ENCODE assay signal across 6 mouse cellular contexts in the genomic region with DNA sequence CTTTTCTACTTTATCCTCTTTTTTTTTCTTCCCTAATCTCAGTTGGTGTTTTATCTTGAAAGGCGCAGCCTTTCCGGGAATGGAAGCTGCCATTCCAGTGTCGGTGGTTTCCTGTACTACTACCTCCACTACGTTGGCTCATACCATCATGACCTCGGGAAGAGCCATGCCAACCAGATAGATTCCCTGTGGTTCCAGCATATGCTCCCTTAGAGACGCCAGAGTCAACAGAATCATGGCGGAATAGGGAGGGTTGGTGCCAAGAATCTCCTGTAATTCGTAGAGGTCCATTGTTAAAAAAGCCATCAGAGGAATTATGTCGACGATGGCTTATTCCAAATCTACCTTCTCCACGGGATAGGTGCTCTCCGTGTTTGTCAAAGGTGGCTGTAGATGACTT.
DNase-seq lines count a peak whose midpoint lies in the region; ATAC-seq and TF ChIP-seq lines count a peak whose summit lies in the region.
"Not testable (repeated sequence)": the region's sequence is repeated elsewhere in the genome, so short reads cannot be mapped to it uniquely, and the experiment has no call there.

No protein-coding gene starts in this region.

- H3K27me3 ChIP-seq in cerebellum, adult 2 months (ENCODE audit: control insufficient read depth, insufficient read depth, low read length): not testable (repeated sequence)

- WGBS in cerebellum, adult 2 months: 21% methylated on average over 12 of the region's 12 CpGs

- not testable (repeated sequence) for H3K4me3 ChIP-seq in cerebellum, adult 2 months (replicated peaks; ENCODE audit: insufficient read depth, low read depth, low read length)

- TF ChIP-seq POLR2A in cerebellum, adult 2 months (IDR thresholded peaks at IDR 0.05; ENCODE audit: borderline replicate concordance, insufficient read depth, low read length): not testable (repeated sequence)

- not testable (repeated sequence) for H3K4me1 ChIP-seq in cerebellum, adult 2 months (ENCODE audit: control insufficient read depth, insufficient read depth, low read length)

- ATAC-seq in cerebellum, adult (ENCODE audit: insufficient number of reproducible peaks, low FRiP score, low TSS enrichment): peak; percentile 100

- H3K27ac ChIP-seq in cerebellum, adult 2 months (ENCODE audit: insufficient read depth, low read length): peak overlapping the region; percentile 38; the same call in 1 of the 2 replicates

- not testable (repeated sequence) for TF ChIP-seq CTCF in cerebellum, adult 2 months (IDR thresholded peaks at IDR 0.05; ENCODE audit: borderline replicate concordance, insufficient read depth, low read depth, low read length)

- DNase-seq in cerebellum, adult 11-12 months: peak; percentile 81
- peak; percentile 68 to 84 for DNase-seq in cerebellum, adult 2 months
- DNase-seq in cerebellum, adult 9-10 months: peak; percentile 86
- DNase-seq in cerebellum, postnatal 10 days: peak; percentile 39 to 55
- peak; percentile 70 to 71 for DNase-seq in cerebellum, postnatal 25 days
